Mouse (Mus musculus) NIH3T3 (cell line): ENCODE results near the gene Atxn7l1.

Experiments used
- DNase-seq: peaks from one replicate; pipeline ENCODE4 v3.0.0-alpha.2; 2012; ENCODE audit warnings: low read depth

The Atxn7l1 gene

DNA sequence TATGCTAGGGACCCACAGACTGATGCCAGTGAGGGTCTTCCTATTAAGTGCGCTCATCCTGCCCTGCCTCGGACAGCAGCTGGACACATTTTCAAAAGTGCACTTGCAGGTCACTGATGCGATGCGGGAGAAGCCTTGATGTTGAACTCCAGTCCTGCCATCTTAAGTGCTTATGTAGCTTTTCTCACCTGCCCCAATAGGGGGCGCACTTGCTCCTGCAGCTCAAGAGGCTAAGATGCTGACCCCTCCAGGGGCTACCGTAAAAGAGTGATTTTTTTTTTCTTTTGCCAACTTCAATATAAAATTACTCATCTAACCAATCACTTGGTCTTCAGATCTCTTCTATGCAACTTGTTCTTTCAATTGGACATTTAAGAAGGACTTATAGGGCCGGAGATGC lies 175.1 kb downstream of the Atxn7l1 start:
- DNase-seq, result peak; percentile 18

DNA sequence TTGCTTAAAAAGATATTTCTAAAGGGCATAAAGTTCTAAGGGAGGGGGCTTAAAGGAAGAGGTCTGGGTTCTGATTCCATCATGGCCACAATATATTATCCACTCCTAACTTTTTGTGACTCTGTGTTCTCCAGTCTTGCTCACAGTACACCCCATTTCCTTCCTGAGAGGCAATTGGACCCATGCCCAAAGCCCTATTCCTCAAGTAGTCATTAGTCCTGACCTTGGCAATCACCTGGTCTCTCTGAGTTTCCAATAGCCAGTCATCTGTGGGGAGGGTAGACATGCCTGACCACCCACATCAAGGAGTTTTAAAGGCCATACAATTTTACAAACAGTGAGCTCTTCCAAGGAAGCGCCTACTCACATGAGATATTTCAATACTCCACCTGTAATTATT lies 176.3 kb downstream of the Atxn7l1 start:
- DNase-seq, result no peak

DNA sequence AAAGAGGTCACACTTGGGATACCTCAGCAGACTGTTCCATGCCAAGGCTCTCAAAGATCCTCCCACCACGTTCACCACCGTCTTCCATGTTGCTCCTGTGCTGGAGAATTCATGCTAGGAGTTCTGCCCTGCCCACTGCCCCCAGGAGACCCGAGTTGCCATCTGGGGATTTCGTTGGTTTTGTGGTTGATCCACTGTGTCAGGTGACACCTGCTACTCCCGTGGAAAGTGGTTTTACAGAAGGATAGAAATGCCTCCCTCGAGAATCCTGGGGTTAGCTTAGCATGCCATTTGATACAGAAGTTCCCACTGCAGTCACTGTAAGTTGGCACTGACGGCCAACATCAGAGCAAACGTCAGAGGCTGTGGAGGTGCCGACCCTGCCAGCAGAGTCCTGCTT lies 177.9 kb downstream of the Atxn7l1 start:
- no peak for DNase-seq

DNA sequence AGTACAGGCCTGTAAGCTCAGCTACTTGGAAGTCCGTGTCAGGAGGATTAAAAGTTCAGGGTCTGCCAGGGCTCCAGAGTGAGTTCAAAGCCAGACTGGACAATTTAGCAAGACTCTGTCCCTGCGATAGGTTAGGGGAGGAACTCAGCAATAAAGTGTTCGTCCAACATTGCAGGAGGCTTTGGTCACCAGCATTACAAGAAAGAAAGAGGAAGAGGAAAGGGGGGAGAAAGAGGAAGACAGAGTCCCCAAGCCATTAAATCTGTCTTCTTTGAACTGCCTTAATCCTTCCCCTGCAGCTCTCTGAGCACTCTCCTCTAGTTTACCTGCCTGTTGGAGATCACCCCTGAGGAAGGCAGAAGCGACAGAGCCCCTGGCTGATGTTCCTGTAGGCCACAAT lies 184.6 kb downstream of the Atxn7l1 start:
- DNase-seq, result no peak

DNA sequence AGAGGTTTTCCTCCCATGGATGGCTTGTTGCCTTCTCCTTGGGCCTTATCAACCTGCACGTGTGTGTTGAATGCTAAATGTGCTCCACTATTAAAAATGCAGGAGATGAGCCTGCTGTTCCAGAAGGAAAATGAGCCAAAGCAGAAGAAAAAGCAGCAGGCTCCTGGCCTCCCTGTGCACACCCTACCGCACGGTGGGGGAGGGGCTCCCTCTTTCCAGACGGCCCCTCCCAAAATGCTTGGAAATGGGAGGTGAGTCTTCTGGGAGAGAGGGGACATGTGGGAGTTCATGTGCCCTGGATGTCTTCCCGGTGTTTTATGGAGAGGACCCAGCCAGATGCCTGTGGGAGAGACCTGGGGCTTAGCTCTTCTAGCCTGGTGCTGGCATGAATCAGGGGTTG lies 185.3 kb downstream of the Atxn7l1 start:
- no peak for DNase-seq

DNA sequence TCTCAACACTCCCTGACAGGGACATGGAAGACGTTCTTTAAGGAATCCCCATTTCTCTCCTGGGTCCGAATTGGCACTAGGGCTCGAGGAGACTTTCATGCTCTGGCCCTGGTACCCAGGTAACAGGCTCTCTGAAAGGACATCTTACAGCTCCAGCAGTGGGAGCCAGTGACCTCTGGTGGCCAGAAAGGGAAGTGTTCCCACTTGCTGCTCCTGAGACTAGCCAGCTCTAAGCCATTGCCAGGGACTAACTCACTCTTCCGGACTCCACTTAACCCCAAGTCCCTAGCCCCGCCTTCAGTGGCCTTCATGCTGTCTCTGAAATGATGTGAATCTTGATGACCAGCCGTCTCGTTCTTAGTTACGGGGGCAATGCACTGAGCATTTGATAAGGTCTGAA lies 186.4 kb downstream of the Atxn7l1 start:
- DNase-seq, result peak; percentile 90

DNA sequence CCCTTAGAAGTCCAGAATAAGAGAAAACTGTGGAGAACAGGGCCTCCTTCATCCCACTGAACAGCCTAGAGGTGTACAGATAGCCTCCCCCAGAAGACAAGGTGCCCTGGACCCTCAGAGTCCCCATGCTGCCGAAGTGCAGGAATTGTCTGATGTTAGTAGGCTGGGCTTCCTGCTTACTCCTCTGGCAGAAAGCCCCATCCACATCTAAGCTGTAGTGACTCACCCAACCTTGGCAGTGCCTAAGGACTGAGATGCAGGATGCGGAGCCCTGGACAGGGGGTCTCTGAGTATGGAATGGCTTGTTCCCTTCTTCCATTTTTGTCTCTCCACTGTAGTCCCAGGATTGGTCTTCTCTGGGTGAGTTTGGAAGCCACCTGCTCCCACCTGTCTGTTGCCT lies 187.0 kb downstream of the Atxn7l1 start:
- peak; percentile 81 for DNase-seq

DNA sequence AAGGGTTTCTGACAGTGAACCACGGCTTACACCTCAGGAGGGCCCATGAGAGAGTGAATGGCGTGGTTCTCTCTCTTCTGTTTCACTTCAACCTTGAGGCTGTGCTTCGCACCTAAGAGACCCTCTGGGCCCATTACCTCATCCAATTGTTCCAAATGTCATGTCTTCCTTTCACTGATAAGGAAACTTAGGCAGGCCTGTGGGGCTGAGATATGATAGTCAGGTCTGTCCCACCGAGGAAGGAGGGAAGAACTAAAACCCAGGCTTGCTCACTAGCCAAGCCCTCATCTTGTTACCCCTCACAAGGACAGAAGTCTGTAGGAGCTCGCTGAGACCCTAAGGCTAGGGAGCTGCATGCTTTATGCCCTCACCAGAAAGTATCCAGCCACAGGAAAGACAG lies 187.5 kb downstream of the Atxn7l1 start:
- DNase-seq, result no peak

DNA sequence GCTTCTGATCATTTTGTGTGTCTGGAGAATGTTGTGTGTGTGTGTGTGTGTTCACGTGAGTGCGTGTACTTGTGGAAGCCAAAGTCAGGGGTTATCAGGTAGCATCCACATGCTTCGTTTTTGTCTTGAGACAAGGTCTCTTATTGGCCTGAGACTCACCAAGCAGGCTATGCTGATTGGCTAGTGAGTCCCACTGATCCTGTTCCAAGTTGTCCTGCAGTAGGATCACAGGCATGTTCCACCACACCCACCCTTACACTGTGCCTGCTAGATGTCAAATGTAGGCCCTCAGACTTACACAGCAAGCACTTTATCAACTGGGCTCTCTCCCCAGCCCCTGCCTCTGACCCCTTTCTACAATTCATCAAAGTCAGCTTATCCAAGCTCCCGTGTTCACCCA lies 187.9 kb downstream of the Atxn7l1 start:
- no peak for DNase-seq

DNA sequence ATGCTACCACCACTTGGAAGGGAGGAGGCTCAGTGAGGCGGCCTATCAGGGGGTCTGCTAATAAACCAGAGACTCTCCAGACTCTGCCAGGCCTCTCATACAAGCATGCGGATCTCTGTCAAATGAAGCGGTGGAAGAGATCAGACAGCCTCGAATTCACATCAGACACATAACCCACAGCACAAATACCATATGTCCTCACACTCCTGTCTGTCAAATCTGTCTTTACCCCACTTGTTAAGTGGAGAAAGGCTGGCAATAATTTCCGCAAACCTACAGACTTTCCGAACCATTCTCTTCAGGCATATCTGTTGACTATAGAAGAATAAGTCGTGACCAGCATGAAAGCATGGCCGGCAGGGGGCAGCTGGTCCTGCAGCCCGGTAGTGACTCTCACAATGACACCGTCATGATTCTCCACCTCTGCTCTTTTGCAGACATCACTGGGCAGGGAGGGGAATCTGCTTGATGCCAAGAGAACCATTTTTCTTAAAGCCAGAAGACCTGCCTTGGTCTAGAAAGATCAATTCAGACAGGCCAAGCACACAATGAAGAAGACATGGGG lies 189.2 kb downstream of the Atxn7l1 start:
- DNase-seq, result no peak

DNA sequence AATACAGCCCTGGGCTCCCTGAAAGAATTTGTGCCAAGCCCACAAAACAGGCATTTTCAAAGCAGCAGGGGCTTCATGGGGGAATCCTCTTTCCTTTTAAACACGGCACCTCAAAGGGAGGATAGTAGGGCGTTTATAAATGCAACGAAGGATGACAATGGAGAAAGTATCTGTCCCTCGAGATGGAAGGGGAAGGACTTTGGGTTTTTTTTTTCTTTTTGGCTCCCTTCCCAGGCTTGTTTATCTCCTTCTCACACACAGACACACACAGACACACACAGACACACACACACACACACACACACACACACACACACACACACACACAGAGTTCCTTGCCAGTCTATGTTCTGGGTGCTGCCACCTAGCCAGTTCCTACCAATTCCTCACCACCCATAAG lies 189.8 kb downstream of the Atxn7l1 start:
- DNase-seq, result no peak

DNA sequence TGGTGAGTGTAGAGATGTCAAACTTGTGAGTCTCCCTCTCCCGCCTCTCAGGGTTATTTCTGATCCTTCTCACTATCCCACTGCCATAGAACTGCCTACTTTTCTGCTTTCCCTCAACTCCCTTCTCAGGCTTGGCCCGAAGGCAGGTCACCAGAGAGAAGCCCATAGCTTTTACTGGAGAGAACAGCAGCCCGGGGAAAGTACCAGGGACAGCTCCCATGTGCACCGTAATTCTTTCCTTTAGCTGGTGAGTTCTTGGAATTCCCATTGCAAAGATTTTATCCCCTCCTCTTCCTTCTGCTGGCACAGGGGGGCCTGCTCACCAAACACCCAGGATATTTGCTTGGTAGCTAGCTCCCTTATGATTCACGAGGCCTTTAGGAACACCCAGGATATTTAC lies 190.7 kb downstream of the Atxn7l1 start:
- peak; percentile 73 for DNase-seq

DNA sequence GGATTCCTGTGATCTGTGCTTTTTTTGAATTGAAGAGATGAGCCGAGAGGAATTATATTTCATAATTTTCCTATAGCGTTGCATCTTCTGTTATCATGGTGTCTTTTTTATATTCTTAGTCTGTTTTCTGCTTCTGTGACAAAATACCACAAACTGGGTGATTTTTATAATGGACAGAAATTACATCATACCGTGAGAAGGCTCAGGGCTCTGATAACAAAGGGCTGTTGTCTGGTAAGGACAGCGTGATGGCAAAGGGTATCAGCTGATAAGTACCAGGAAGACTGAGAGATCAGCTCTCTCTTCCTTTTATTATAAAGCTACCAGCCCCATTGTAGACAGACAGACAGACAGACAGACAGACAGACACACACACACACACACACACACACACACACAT lies 192.3 kb downstream of the Atxn7l1 start:
- no peak for DNase-seq

DNA sequence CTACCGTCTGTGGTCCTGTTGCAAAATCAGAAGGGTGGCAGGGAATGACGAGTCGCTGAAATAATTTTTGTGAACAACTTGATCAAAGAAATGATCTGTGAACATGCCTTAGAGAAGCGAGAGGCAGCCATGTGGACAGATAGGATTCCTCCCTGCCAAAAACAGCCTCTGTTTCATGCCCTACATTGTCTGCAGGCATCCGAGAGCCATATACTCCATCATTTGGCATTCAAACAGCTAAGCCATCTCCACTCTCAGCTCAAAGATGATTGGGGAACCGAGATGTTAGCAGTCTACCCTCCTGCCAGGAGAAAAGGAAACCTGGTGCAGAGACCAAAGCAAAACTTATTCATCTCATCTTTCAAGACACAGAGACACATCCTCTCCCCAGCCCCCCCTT lies 193.2 kb downstream of the Atxn7l1 start:
- no peak for DNase-seq

DNA sequence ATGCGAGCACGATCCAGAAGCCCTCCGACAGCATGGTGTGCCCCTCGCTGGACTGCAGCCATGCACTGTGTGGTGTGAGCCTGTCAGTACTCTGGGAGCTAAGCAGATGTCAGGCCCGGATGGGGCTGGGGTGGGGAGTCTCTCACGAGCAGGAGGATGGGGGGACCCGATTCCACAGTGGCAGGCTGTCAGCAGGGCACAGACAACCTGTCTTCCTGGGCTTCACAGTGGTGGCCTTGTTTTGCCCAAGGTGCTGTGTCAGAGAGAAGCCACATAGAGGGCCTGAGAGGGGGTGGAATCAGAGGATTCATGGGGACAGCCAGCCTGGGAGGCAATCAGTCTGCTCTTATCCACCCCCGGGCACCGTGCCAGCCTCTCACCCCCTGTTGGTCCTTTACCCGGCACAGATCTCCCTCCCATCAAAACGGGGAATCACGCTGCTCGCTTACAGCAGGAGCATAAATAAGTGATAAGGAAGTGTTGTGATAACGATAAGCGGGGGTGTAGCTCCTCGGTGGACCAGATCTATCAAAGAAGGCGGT lies 193.9 kb downstream of the Atxn7l1 start:
- DNase-seq, result no peak

DNA sequence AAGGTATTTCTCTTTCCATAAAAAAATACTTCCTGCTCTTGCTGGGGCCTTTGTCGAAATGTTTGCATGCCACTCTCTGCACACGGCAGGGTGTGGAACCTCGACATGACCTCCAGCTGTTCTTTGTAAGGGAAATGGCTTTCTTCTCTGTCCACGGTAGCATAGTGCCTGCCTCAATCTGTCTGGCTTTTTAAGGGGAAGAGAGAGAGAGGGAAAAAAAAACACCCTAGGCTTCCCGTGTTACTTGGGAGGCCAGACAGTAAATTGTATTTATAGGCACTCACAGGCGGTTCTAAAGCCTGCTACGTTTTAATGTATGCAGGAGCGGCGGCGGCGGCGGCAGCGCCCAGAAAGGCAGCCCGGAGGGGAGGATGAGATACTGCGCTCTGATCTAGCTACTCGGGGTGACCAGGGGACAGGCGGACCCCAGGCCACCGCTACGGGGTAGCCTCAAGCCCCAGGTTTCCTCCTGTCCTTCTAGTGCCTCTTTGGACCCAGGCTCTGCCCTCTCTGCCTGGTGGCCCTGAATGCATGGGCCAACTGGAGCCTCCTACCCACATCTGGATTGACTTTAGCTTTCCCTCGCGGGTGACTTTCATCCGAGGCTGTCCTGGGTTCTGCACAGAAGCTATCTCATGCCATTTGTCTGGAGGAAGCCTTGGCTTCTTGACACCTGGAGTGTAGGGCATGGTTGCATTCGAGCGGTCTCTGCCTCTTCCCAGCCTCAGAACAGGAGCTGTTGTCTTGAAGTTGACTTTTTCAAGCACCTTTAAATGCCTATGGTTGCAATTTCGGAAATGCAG lies 197.7 kb downstream of the Atxn7l1 start:
- no peak for DNase-seq

DNA sequence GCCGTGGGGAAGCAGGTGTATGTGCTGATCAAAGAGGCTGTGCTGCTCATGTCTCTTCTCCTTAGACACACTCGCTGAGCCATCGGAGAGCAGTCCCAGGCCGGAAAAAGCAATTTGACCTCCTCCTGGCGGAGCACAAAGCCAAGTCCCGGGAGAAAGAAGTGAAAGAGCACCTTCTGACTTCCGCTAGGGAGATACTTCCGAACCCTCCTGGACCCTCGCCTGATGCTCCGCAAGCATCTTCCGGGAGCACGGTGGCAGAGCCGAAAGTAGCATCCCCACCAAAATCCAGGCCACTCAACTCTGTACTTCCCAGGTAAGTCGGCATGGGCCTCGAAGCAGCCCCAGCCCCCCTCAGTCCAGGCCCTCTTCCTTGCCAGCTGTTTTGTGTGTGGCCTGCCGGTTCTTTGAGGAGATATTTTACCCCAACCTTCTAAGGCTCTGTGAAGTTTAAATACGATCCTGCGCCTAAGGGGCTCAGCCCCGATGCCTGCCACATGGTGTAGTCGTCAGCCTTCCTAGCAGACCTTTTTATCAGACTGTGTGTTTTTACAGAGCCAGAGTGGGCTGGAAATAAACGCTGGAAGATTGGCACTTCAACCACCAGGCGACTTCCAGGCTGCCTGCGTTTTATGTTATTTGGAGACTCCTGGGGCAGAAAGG lies 198.4 kb downstream of the Atxn7l1 start:
- DNase-seq, result no peak

DNA sequence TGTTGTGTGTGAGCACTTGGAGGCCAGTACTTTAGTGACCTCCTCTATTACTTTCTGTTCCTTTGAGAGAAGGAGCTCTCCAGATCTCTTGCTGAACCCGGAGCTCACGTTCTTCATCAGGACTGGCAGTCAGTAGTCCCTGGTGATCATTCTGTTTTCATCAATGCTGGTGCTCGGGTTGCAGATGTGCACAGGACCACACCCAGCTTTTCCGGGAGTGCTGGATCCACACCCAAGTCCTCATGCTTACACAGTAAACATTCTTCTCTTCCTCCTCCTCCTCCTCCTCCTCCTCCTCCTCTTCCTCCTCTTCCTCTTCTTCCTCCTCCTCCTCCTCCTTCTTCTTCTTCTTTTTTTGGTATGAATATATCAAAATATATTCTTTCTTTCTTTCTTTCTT lies 205.2 kb downstream of the Atxn7l1 start:
- DNase-seq, result no peak

DNA sequence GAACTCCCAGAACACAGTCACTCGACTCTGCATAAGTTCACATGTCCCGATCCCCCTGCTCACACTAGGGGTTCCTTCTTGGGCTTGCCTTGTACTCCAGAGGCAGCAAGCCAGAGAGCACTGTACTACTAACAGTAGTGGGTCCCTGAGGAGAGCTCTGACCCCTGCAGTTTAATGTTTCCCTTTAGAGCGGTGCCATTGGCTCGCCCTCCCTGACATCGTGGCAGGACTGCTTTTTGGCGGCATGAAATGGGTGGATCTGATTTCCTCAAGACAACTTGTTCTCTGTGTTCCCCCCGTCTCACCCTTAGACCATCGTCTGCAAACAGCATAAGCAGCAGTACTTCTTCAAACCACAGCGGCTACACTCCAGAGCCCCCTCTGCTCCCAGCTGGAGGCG lies 210.9 kb downstream of the Atxn7l1 start:
- DNase-seq, result no peak

DNA sequence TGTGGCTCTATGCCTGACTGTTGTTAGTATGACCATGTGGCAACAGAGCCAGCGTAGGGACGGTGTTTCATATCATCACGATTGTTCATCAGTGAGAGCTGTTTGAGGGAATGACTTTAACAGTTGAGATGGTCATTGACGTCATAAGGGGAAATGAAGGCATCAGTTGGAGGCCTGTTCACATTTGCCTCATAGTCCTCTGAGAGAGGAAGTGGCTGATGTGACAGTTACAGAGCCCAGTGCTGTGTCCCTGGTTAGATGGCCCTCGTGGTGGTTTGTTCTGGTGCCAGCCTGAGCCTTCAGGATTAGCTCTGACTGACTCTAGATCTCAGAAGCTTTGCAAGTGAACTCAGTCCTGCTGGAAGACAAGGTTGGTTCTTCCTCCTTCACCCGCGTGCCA lies 211.7 kb downstream of the Atxn7l1 start:
- no peak for DNase-seq

DNA sequence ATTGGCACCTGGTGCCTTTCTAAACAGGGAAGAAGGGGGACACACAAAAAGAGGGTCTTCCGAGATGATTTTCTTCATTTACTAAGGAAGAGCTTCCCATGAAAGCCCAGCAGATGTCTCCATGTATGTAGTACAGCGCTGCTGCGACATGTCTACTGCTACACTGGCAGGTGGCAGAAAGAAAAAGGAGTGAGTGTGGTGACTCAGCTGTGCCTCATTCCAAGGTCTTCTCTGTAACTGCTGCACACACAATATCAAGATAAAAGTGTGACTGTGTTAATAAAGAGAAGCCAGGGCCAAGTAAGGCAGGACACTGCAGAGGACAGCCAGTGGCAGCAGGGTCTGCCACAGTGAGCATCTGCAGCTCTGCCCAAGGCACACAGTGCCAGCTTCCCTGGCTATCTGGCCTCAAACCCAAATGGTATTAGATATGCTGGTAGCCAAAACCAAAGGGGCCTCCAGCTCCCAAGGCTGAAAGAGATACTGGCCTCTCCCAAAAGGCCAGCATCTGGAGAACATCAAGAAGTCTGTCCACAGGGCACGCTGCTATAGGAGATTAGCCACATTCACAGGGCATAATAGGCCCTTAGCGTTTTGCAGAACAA lies 212.5 kb downstream of the Atxn7l1 start:
- no peak for DNase-seq

DNA sequence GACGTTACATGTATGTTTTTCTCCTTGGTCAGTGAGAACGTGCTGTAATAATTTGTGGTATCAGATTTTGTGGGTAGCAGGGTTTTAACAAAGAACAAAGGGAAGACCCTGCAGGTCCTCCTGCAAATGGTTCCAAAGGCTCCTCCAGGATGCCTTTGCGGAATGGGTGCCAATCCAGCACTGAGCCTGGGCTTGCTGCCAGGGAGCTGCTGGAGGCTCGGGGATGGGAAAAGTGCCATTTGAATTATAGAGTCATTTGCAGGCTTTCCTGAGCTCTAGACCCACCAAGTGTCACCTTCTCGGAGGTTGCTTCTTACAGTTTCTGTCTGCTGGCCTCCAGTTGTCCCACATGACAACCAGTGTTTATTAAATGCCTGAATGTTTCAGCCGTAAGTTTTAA lies 213.2 kb downstream of the Atxn7l1 start:
- DNase-seq, result peak; percentile 79

DNA sequence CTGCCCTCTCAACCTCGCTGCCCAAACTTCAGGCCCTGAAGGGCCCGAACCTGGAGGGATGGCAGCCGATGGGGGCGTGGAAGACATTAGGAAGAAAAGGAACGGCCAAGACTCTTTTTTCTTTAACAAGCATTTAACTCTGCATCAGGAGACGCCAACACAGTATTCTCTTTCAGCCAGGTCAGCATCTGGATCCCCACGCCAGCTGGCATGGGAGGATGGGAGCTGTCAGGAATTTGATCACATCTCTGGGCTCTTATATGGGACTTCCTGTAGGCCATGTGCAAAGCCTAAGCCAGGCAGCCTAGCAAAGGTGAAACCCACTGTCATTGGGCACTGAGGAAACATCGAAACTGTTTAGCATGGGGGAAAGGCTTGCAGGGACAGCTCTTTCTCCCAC lies 217.0 kb downstream of the Atxn7l1 start:
- no peak for DNase-seq
